Comparison of ENCODE assay signal across 23 mouse cellular contexts in the genomic region with DNA sequence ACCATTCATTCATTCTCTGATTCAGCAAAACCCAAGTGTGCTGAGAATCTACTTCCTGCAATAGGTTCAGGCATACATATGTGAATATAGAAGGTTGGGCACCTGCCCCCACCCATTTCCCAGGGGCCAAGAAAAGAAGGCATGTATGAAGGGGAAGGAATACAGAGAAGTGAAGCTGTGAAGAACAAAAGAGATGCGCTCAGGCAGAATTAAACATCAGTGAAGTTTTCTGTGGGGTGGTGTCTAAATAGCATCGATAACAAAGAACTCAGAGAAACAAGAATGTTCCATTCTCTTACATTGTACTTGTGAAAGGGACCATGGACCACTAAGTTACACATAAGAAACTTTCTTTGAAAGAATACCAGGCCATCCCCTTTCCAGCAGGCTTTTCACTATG.
DNase-seq lines count a peak whose midpoint lies in the region; ATAC-seq and TF ChIP-seq lines count a peak whose summit lies in the region.
"Had no signal": no experiment of that assay in that cellular context is flagged by ENCODE, and none has a peak within 500 bp of the region (broad histone marks: within the 10 kb centered on the region; RNA-seq: fewer than 3 reads in every experiment).

No protein-coding gene starts in this region.

- H3K9me3 ChIP-seq in forebrain, embryonic 12.5 days: no peaks in the 10 kb centered on the region

- DNase-seq in Muller cell, postnatal 12 days (ENCODE audit: inconsistent ontology term): peak; percentile 50
- DNase-seq in R1 (ENCODE audit: low read depth, low spot score): peak; percentile 29
- peak; percentile 62 for DNase-seq in retina, embryonic 14.5 days (ENCODE audit: low spot score)
- peak; percentile 58 for DNase-seq in retina, postnatal 1 day
- no peak for DNase-seq in layer of hippocampus, adult 18-20 months (ENCODE audit: low spot score in 2 of 2)
- DNase-seq in spleen, postnatal 10 days (ENCODE audit: low spot score in 2 of 2): no peak
- DNase-seq in kidney, adult 2 months: no peak
- DNase-seq: adrenal gland, adult 2 months; adrenal gland, adult 8-10 months; adrenal gland, postnatal 10 days; adrenal gland, postnatal 14 days; adrenal gland, postnatal 25 days; adrenal gland, postnatal 36 days; B cell, adult 2 months; cerebellum, adult 11 months; cerebellum, adult 11-12 months; cerebellum, adult 18-20 months; cerebellum, adult 2 months had no signal

- H3K27ac ChIP-seq in kidney, adult 2 months (ENCODE audit: insufficient read depth, low read depth, low read length): no peak overlapping the region
- no peak overlapping the region for H3K27ac ChIP-seq in forebrain, embryonic 12.5 days

- no peaks in the 10 kb centered on the region for H3K4me1 ChIP-seq in kidney, adult 2 months (ENCODE audit: control insufficient read depth, insufficient read depth, low read length)
- H3K4me1 ChIP-seq in forebrain, embryonic 12.5 days: no peaks in the 10 kb centered on the region

- H3K9ac ChIP-seq in forebrain, embryonic 12.5 days: no peak overlapping the region

- WGBS in kidney, adult 2 months: 89% methylated on average over 2 of the region's 2 CpGs
- 62% methylated on average over 2 of the region's 2 CpGs for WGBS in forebrain, embryonic 12.5 days

- no peak for ATAC-seq in forebrain, embryonic 12.5 days (ENCODE audit: low FRiP score)
- ATAC-seq: activated CD4-positive, CD25-positive, alpha-beta regulatory T cell, adult 4 months; CD4-positive, CD25-positive, alpha-beta regulatory T cell, adult 4 months; Patski had no signal

- H3K27me3 ChIP-seq in kidney, adult 2 months (replicated peaks; ENCODE audit: control insufficient read depth, insufficient read depth, low read length): no peaks in the 10 kb centered on the region
- H3K27me3 ChIP-seq in forebrain, embryonic 12.5 days: no peaks in the 10 kb centered on the region
- H3K27me3 ChIP-seq: Patski had no signal

- H3K4me2 ChIP-seq in forebrain, embryonic 12.5 days: no peak overlapping the region

- no peaks in the 10 kb centered on the region for H3K36me3 ChIP-seq in kidney, adult 2 months (ENCODE audit: control insufficient read depth, insufficient read depth, low read length)
- no peaks in the 10 kb centered on the region for H3K36me3 ChIP-seq in forebrain, embryonic 12.5 days (replicated peaks)
- H3K36me3 ChIP-seq: G1E had no signal

- no peak for TF ChIP-seq POLR2A in kidney, adult 2 months (IDR thresholded peaks at IDR 0.05; ENCODE audit: low read depth, low read length)

- TF ChIP-seq CTCF in kidney, adult 2 months (conservative IDR thresholded peaks at IDR 0.05; ENCODE audit: insufficient read depth, insufficient read length, low read depth, low read length): no peak

- no peak overlapping the region for H3K4me3 ChIP-seq in kidney, adult 2 months (ENCODE audit: insufficient read depth, low read depth, low read length)
- H3K4me3 ChIP-seq in forebrain, embryonic 12.5 days (replicated peaks): no peak overlapping the region

Comparison
In these comparisons a context has a peak if more than half of its experiments do, and no peak if none do; other contexts are left out.
1. DNase-seq: peak in Muller cell, postnatal 12 days (single experiment), R1 (single experiment), retina, embryonic 14.5 days (single experiment) and retina, postnatal 1 day (single experiment); none in layer of hippocampus, adult 18-20 months (0 of 2), spleen, postnatal 10 days (0 of 2) and kidney, adult 2 months (single experiment).